Mouse (Mus musculus) myocyte (in vitro differentiated cells): ENCODE measurements around the gene Tspo2.

Source experiments
- CEBPB ChIP-seq: IDR thresholded peaks from 2 replicates; pipeline ENCODE4 v1.6.1; 2011; ENCODE audit warnings: mild to moderate bottlenecking, moderate library complexity; ENCODE audit not compliant: poor library complexity, insufficient read depth, severe bottlenecking
- E2F4 ChIP-seq: IDR thresholded peaks from one replicate; pipeline ENCODE4 v1.6.1; 2011; ENCODE audit warnings: mild to moderate bottlenecking, control low read depth, moderate library complexity; ENCODE audit not compliant: insufficient read depth
- MAX ChIP-seq: IDR thresholded peaks from one replicate; pipeline ENCODE4 v1.6.1; 2011; ENCODE audit warnings: low read depth, mild to moderate bottlenecking, control low read depth
- POLR2A ChIP-seq: IDR thresholded peaks from one replicate; pipeline ENCODE4 v1.6.1; 2011; ENCODE audit warnings: low read depth, mild to moderate bottlenecking, control low read depth, moderate library complexity; ENCODE audit not compliant: insufficient read length
- SRF ChIP-seq: IDR thresholded peaks from one replicate; pipeline ENCODE4 v1.6.1; 2011; ENCODE audit warnings: low read depth; ENCODE audit not compliant: control insufficient read depth, insufficient read length
- TCF12 ChIP-seq: IDR thresholded peaks from one replicate; pipeline ENCODE4 v1.6.1; 2011; ENCODE audit warnings: mild to moderate bottlenecking, control low read depth; ENCODE audit not compliant: poor library complexity, insufficient read depth, severe bottlenecking
- TCF3 ChIP-seq: IDR thresholded peaks from one replicate; pipeline ENCODE4 v1.6.1; 2011; ENCODE audit warnings: low read depth, control low read depth; ENCODE audit not compliant: insufficient read length
- USF1 ChIP-seq: IDR thresholded peaks from one replicate; pipeline ENCODE4 v1.6.1; 2011; ENCODE audit warnings: low read depth, mild to moderate bottlenecking, control low read depth, moderate library complexity

GRCm38 (mm10) chr17:48411241-48411640, 40.1 kb downstream of the Tspo2 start:
- TF ChIP-seq USF1 (no peak), TCF12 (no peak), TCF3 (no peak), POLR2A (no peak), CEBPB (no peak), MAX (no peak), E2F4 (no peak), SRF (no peak)
